Mouse (Mus musculus) heart, postnatal 0 days (tissue): ENCODE measurements at regions not wholly inside any gene's neighbourhood (a gene's known extent, or its start where the extent isn't known, plus 50 kb on each side); places are given as distances from the start of the nearest gene placed in this dataset.

Experiments
- CTCF ChIP-seq: IDR thresholded peaks from 2 replicates; pipeline ENCODE4 v1.5.1; 2016; ENCODE audit warnings: antibody characterized with exemption, control low read depth, low read depth
- EP300 ChIP-seq: IDR thresholded peaks from 2 replicates; pipeline ENCODE4 v1.6.1; 2016; ENCODE audit warnings: antibody characterized with exemption, low read depth

GRCm38 (mm10) chr1:25012754-25013153, 334.3 kb downstream of the Lmbrd1 start:
- no peak for TF ChIP-seq CTCF
- TF ChIP-seq EP300 = no peak
